Mouse (Mus musculus): ENCODE measurements around the gene P2rx4.

Gene P2rx4

DNA sequence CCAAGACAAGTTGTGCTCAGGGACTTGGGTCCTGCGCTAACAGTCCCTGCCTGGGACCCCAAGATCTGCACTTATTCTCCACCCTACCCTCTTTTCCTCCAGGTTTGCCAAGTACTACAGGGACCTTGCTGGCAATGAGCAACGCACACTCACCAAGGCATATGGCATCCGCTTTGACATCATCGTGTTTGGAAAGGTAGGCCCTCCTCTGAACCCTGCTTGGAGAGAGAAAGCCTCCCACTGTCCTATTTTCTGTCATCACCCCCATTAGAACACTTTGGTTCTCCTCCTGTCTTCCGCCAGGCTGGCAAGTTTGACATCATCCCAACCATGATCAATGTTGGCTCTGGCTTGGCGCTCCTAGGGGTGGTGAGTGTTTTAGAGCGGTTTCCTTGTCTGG, 19.8 kb downstream of the P2rx4 start:
- Histone ChIP-seq H3K36me3 (ENCODE audit: insufficient read depth, low read length) (no peaks in the 10 kb centered on the region), H3K9me3 (ENCODE audit: low read length) (no peaks in the 10 kb centered on the region), H3K4me3 (replicated peaks; ENCODE audit: low read length) (no peak overlapping the region), H3K27me3 (ENCODE audit: insufficient read depth, low read length) (no peaks in the 10 kb centered on the region; the same call in 1 of the 2 replicates), H3K4me1 (replicated peaks; ENCODE audit: low read depth, low read length) (peaks cover 34% of the 10 kb centered on the region)
- no peak for TF ChIP-seq NANOG (IDR thresholded peaks at IDR 0.05; ENCODE audit: borderline replicate concordance, low read length)
- TF ChIP-seq CTCF (conservative IDR thresholded peaks at IDR 0.05; ENCODE audit: low read length) = no peak

DNA sequence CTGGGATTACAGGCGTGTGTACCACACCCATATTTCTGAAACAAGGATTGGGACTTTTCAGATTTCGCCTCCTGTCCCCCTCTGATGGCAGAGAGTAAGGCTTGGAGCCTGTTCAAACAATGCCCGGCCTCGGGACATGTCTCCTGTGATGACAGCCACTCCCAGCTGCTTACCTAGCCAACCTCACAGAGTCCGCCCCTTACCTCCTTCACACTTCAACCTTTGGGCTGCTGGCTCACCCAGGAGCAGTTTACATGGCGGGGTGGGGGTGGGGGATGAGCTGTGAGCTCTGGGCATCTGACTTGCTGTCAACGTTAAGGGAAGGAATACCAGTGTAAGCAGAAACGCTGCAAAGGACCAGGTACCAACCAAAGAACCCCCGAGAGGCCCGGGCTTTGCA, 23.4 kb downstream of the P2rx4 start:
- Histone ChIP-seq H3K4me3 (replicated peaks; ENCODE audit: low read length) (no peak overlapping the region), H3K9me3 (ENCODE audit: low read length) (no peaks in the 10 kb centered on the region), H3K36me3 (ENCODE audit: insufficient read depth, low read length) (no peaks in the 10 kb centered on the region), H3K27me3 (ENCODE audit: insufficient read depth, low read length) (peaks cover 9% of the 10 kb centered on the region; the same call in 1 of the 2 replicates), H3K4me1 (replicated peaks; ENCODE audit: low read depth, low read length) (peaks cover 42% of the 10 kb centered on the region)
- no peak for TF ChIP-seq NANOG (IDR thresholded peaks at IDR 0.05; ENCODE audit: borderline replicate concordance, low read length)
- TF ChIP-seq POU5F1 (IDR thresholded peaks at IDR 0.05; ENCODE audit: borderline replicate concordance, low read length) = no peak
- no peak for TF ChIP-seq CTCF (conservative IDR thresholded peaks at IDR 0.05; ENCODE audit: low read length)

DNA sequence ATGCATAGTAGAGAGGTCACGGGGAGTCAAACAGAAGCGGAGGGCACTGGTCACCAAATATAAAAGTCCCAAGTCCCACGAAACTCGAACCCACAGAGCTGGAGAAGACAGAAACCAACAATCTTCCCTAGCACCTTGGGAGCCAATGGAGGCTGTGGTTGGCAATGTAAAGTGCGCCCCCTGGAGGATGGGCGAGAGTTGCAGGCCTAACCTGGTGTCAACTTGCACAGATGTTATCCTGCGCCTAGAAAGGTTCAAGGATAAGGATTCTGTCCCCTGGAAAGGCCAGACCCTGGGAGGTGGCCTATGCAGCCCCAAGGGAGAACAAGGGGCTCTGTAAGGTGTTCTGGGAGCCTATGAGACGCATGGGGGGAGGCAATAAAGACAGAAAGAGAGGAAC, 24.0 kb downstream of the P2rx4 start:
- Histone ChIP-seq H3K9me3 (ENCODE audit: low read length) (no peaks in the 10 kb centered on the region), H3K27me3 (ENCODE audit: insufficient read depth, low read length) (peaks cover 9% of the 10 kb centered on the region; the same call in 1 of the 2 replicates), H3K36me3 (ENCODE audit: insufficient read depth, low read length) (no peaks in the 10 kb centered on the region), H3K4me3 (replicated peaks; ENCODE audit: low read length) (no peak overlapping the region), H3K4me1 (replicated peaks; ENCODE audit: low read depth, low read length) (peaks cover 38% of the 10 kb centered on the region)
- TF ChIP-seq POU5F1 (IDR thresholded peaks at IDR 0.05; ENCODE audit: borderline replicate concordance, low read length) = no peak
- TF ChIP-seq NANOG (IDR thresholded peaks at IDR 0.05; ENCODE audit: borderline replicate concordance, low read length) = no peak
- peak; percentile 98 for TF ChIP-seq CTCF (conservative IDR thresholded peaks at IDR 0.05; ENCODE audit: low read length)

DNA sequence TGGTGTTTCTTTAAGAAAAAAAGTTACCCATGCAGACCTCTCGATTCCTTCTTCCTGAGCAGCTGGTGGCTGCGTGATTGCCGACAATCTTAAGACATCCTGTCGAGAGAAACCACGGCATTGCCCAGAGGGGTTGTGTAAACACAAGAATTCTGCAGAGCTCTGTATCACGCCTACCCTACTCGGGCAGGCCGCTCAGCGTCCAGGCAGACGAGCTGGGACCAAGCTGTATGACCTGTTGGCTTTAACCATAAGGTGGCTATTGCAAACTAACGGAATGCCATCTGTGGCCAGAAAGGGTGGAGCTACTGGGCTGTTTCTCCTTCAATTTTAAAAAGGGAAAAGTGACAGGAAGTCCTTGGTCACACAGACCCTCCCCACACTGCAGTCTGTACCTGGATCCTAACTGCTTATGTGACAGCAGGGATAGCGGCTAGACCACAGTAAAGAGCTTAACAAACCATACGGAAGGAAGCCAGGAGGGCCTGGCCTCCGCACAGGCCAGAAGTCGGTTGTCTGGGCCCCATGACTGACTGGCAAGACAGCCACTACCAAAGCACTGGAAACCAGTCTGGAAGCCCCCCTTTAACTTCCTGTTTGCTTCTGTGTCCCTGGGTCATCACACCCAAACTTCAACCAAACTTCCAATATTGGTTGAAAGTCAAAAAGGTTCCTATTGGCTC, 24.8 kb downstream of the P2rx4 start:
- H3K4me1 ChIP-seq (replicated peaks; ENCODE audit: low read depth, low read length) = peaks cover 39% of the 10 kb centered on the region
- peaks cover 9% of the 10 kb centered on the region; the same call in 1 of the 2 replicates for H3K27me3 ChIP-seq (ENCODE audit: insufficient read depth, low read length)
- no peaks in the 10 kb centered on the region for H3K36me3 ChIP-seq (ENCODE audit: insufficient read depth, low read length)
- no peaks in the 10 kb centered on the region for H3K9me3 ChIP-seq (ENCODE audit: low read length)
- TF ChIP-seq POU5F1 (IDR thresholded peaks at IDR 0.05; ENCODE audit: borderline replicate concordance, low read length) = no peak
- no peak for TF ChIP-seq NANOG (IDR thresholded peaks at IDR 0.05; ENCODE audit: borderline replicate concordance, low read length)
- TF ChIP-seq CTCF (conservative IDR thresholded peaks at IDR 0.05; ENCODE audit: low read length) = no peak
- no peak overlapping the region for H3K4me3 ChIP-seq (replicated peaks; ENCODE audit: low read length)

DNA sequence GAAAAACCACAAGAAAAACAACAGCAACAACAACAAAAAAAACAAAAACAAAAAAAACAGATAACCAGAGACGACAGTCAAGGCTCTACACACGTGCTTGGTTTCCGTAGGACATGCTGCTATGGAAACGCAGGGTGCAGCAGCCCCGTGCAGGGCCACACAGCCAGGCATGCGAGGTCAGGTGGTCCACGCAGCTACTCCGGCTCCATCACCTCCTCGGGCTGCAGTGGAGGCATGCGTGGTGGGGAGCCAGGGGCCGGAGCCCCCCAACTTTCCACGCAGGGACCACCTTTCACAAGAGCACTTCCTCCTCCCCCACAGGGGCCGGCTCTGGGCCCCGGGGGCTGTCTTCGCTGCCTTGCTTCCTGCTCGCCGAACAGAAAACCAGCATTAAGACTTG, 26.5 kb downstream of the P2rx4 start:
- Histone ChIP-seq H3K4me1 (replicated peaks; ENCODE audit: low read depth, low read length) (peaks cover 43% of the 10 kb centered on the region), H3K36me3 (ENCODE audit: insufficient read depth, low read length) (no peaks in the 10 kb centered on the region), H3K27me3 (ENCODE audit: insufficient read depth, low read length) (peaks cover 9% of the 10 kb centered on the region; the same call in 1 of the 2 replicates), H3K4me3 (replicated peaks; ENCODE audit: low read length) (peak overlapping the region; percentile 41), H3K9me3 (ENCODE audit: low read length) (no peaks in the 10 kb centered on the region)
- TF ChIP-seq POU5F1 (IDR thresholded peaks at IDR 0.05; ENCODE audit: borderline replicate concordance, low read length) = no peak
- no peak for TF ChIP-seq NANOG (IDR thresholded peaks at IDR 0.05; ENCODE audit: borderline replicate concordance, low read length)
- no peak for TF ChIP-seq CTCF (conservative IDR thresholded peaks at IDR 0.05; ENCODE audit: low read length)

DNA sequence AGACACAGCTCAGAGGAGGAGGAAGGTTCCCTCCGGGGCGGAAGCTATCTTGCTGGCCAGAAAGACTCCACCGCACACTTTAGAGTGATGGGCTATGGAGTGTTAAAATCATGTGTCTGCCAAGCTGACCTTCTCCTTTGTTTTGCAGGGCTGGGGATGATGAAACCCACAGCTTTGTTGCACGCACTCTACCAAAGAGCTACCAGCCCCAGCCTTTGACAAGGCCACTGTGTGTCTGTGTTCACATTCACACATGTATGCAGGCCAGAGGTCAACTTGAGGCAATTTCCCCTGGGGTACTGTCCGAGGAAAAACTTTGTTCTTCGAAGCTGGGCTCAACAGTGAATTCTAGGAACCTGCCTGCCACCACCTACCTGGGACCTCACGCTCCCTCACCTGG, 28.5 kb downstream of the P2rx4 start:
- Histone ChIP-seq H3K4me1 (replicated peaks; ENCODE audit: low read depth, low read length) (peaks cover 40% of the 10 kb centered on the region), H3K9me3 (ENCODE audit: low read length) (no peaks in the 10 kb centered on the region), H3K36me3 (ENCODE audit: insufficient read depth, low read length) (0 out of 2 replicates have a peak, but pooled peaks cover 2% of the 10 kb centered on the region), H3K4me3 (replicated peaks; ENCODE audit: low read length) (no peak overlapping the region), H3K27me3 (ENCODE audit: insufficient read depth, low read length) (peaks cover 9% of the 10 kb centered on the region; the same call in 1 of the 2 replicates)
- no peak for TF ChIP-seq CTCF (conservative IDR thresholded peaks at IDR 0.05; ENCODE audit: low read length)

DNA sequence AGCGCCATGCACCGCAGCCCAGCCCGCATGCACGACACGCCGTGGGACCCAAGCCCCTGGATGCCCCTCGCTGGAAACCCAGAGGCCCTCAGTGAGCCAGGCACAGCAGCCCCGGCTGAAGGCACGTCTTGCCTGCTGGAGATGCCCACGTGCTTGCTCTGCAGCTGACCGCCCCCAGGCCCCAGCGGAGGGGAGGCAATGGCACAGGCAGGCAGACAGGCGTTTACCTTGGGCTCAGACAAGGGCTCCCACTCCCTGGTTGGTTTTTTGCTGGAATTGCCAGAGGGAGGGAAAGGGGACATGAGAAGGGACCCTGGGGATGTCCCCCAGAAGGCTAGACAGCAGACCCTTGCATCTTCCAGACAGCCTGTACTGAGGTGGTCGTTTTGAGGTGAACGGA, 29.4 kb downstream of the P2rx4 start:
- no peak for TF ChIP-seq NANOG (IDR thresholded peaks at IDR 0.05; ENCODE audit: borderline replicate concordance, low read length)
- TF ChIP-seq POU5F1 (IDR thresholded peaks at IDR 0.05; ENCODE audit: borderline replicate concordance, low read length) = no peak
- no peak for TF ChIP-seq CTCF (conservative IDR thresholded peaks at IDR 0.05; ENCODE audit: low read length)
- Histone ChIP-seq H3K4me3 (replicated peaks; ENCODE audit: low read length) (peak overlapping the region; percentile 51), H3K9me3 (ENCODE audit: low read length) (no peaks in the 10 kb centered on the region), H3K36me3 (ENCODE audit: insufficient read depth, low read length) (peaks cover 9% of the 10 kb centered on the region), H3K27me3 (ENCODE audit: insufficient read depth, low read length) (peaks cover 9% of the 10 kb centered on the region; the same call in 1 of the 2 replicates), H3K4me1 (replicated peaks; ENCODE audit: low read depth, low read length) (peaks cover 40% of the 10 kb centered on the region)

DNA sequence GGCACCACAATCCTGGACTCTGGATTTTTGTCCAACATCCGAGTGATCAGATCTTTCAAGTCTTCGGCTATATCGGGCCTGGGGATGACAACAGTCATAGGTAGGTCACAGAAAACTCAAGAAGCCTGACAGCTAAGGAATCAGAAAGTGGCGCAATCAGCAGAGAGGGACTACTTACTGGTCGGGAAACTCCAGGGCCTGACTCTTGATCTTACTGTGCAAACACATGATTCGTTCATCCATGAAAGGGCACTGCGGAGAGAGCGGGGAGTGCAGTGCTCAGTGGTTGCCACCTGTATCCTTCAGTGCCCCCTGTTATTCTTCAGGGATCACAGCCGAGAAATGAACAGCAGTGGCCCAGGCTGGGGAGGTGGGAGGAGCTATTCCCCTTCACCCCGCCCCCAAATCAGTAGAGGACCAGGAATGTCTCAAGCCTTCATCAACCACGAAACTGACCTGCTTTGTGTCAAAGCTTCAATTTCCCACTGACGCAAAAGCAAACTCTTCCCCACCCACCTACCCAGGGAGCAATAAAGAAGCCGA, 36.6 kb downstream of the P2rx4 start:
- no peaks in the 10 kb centered on the region for H3K9me3 ChIP-seq (ENCODE audit: low read length)
- H3K4me3 ChIP-seq (replicated peaks; ENCODE audit: low read length) = peak overlapping the region; percentile 63
- H3K4me1 ChIP-seq (replicated peaks; ENCODE audit: low read depth, low read length) = peaks cover 18% of the 10 kb centered on the region
- TF ChIP-seq CTCF (conservative IDR thresholded peaks at IDR 0.05; ENCODE audit: low read length) (no peak), POU5F1 (IDR thresholded peaks at IDR 0.05; ENCODE audit: borderline replicate concordance, low read length) (no peak), NANOG (IDR thresholded peaks at IDR 0.05; ENCODE audit: borderline replicate concordance, low read length) (no peak)
- peaks cover 42% of the 10 kb centered on the region for H3K36me3 ChIP-seq (ENCODE audit: insufficient read depth, low read length)
- H3K27me3 ChIP-seq (ENCODE audit: insufficient read depth, low read length) = no peaks in the 10 kb centered on the region

DNA sequence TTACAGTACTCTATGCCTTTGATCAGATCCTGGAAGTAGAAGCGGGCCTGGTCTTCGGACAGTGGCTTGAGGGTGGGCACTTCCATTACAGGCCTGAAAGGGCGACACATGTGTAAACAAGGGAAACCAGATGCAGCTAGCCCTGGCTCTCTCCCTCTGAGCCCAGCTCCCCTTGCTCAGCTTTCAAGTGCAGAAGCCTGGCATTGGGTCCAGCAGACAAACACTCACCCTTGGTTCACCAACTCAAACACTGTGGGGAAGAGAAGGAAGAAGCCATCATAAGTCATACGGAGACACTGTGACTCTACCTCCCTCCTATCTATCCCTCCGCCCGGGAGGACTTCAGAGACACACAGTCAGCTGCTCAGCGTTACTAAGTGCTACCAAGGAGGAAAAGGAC, 40.6 kb downstream of the P2rx4 start:
- H3K4me1 ChIP-seq (replicated peaks; ENCODE audit: low read depth, low read length) = peaks cover 26% of the 10 kb centered on the region
- H3K36me3 ChIP-seq (ENCODE audit: insufficient read depth, low read length) = peaks cover 27% of the 10 kb centered on the region
- H3K27me3 ChIP-seq (ENCODE audit: insufficient read depth, low read length) = no peaks in the 10 kb centered on the region
- H3K4me3 ChIP-seq (replicated peaks; ENCODE audit: low read length) = no peak overlapping the region
- H3K9me3 ChIP-seq (ENCODE audit: low read length) = no peaks in the 10 kb centered on the region
- TF ChIP-seq NANOG (IDR thresholded peaks at IDR 0.05; ENCODE audit: borderline replicate concordance, low read length) (no peak), POU5F1 (IDR thresholded peaks at IDR 0.05; ENCODE audit: borderline replicate concordance, low read length) (no peak), CTCF (conservative IDR thresholded peaks at IDR 0.05; ENCODE audit: low read length) (no peak)
